Mouse (Mus musculus) erythroblast, embryonic 14.5 days (primary cell): ENCODE measurements around the gene Zg16.

Experiments used
- GATA1 ChIP-seq: IDR thresholded peaks from 2 replicates; pipeline ENCODE4 v1.6.1; 2012; ENCODE audit warnings: low read length, inconsistent platforms, mixed read lengths
- TAL1 ChIP-seq: IDR thresholded peaks from 3 replicates; pipeline ENCODE4 v1.6.1; 2012; ENCODE audit warnings: low read length, inconsistent platforms, mixed read lengths

- TF ChIP-seq GATA1, result no peak
- TF ChIP-seq TAL1, result no peak
Measured at GRCm38 (mm10) chr7:127007313-127008024, 79.7 kb downstream of the Zg16 start.
